Mouse (Mus musculus): Measurements from ENCODE around the gene Ahnak. TPM values are rescaled to one million over a fixed set of nuclear protein-coding genes. Genes with fewer than 3 reads are reported as not detected.

Gene Ahnak
- total RNA-seq, 2 experiments from 2014 or later: 212 to 217 TPM

GRCm38 (mm10) chr19:9067292-9067691 lies 78.2 kb downstream of the Ahnak start:
- intact Hi-C loops (cut with DNase I): no loop called here
- peak; percentile 14 for DNase-seq
- H3K4me3 ChIP-seq: no peak overlapping the region
- no peak for TF ChIP-seq CTCF (IDR thresholded peaks at IDR 0.05)
- peak overlapping the region; percentile 20; the same call in 1 of the 2 replicates for H3K27ac ChIP-seq

DNA sequence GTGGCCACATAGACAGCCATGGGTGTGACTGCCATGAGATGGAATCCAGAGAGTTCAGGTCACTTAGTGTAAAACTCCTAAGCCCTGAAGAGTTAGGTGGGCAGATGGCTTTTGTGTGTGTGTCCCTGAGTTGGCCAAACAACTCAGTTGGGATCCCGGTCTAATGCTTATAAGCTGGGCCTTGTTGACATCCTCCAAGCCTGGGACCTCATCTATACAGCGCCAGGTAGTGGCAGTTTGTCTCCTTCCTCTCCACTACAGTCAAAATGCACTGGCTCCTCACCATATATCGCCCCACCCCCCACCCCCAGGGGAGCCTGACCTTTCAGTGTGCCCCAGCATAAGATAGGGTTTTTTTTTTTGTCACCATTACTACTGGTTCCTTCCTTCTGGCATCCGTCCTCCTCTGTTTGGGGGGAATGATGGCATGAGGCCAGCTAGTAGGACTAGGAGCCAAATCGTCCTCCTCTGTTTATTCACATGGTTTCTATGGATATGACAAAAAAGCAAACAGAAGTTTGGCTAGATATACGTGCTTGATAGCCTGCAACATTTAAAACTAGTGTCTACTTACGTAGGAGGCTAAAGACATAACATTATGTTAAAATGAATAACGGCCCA lies 80.7 kb downstream of the Ahnak start:
- intact Hi-C loops (cut with DNase I): no loop called here
- no peak for TF ChIP-seq CTCF (IDR thresholded peaks at IDR 0.05)
- peak overlapping the region; percentile 90 for H3K27ac ChIP-seq
- H3K4me3 ChIP-seq: no peak overlapping the region
- peak; percentile 19 for DNase-seq

- TF ChIP-seq CTCF (IDR thresholded peaks at IDR 0.05): no peak
- peak; percentile 22 for DNase-seq
- H3K4me3 ChIP-seq: no peak overlapping the region
- H3K27ac ChIP-seq: peak overlapping the region; percentile 90
- intact Hi-C loops (cut with DNase I): no loop called here
Observed at GRCm38 (mm10) chr19:9070316-9070715, 81.2 kb downstream of the Ahnak start.

DNA sequence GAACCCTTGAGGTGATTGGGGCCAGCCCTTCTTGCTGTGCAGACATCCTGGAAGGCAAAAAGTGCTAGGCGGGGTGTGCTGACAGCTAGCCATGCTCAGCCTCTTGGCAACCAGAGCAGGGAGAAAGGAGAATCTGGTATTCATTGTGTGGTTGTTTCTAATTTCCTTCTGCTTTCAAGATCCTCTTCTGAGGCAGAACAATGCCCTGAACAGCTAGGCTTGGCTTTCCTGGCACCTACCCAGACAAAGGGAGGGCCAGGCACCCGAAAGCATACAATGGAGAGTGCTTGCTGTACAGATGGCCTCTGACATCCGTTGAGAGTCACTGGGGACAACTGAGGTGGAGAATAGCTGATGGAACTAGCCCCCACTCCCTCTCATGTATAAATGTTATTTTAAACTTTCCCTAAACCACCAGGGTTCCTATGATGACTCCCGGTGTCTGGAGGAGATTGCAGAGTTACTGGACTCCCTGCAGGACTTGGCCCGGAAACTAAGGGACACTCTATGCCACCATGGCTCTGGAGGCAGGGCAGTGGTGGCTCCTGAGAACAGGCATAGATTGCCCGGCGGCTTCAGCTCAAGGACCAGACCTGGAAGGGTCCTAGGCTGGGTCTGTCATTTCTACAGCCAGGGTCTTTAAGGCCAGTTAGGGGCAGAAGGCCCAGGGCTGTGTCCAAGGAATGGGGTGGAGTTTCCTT lies 82.5 kb downstream of the Ahnak start:
- TF ChIP-seq CTCF (IDR thresholded peaks at IDR 0.05): no peak
- peak; percentile 79 for DNase-seq
- Histone ChIP-seq H3K27ac (peak overlapping the region; percentile 90), H3K4me3 (peak overlapping the region; percentile 24; the same call in 1 of the 2 replicates)
- intact Hi-C loops (cut with DNase I): no loop called here

DNA sequence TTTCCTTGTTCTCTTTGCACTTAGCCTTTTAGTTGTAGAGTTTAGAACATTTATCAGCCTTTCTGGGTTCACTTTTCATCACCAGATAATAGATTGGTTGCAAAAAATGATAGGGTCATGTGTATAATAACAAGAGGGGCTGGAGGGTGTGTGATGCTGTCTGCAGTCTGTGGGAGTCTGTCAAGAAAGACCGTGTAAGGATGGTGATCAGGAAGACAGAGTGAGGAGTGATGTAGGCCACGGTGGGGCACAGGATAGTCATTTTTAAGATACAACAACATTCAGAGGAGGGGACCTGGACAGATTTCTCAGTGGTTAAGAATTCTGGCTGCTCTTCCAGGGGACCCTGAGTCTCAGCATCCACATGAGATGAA lies 83.1 kb downstream of the Ahnak start:
- DNase-seq: no peak

GRCm38 (mm10) chr19:9073776-9074411 lies 84.8 kb downstream of the Ahnak start:
- no peak overlapping the region for H3K4me3 ChIP-seq
- DNase-seq: peak; percentile 25
- no peak for TF ChIP-seq CTCF (IDR thresholded peaks at IDR 0.05)
- peak overlapping the region; percentile 90 for H3K27ac ChIP-seq
- intact Hi-C loops (cut with DNase I): no loop called here

More for the DNA sequence above, 83.1 kb downstream of the Ahnak start:
- peak overlapping the region; percentile 24; the same call in 1 of the 2 replicates for H3K4me3 ChIP-seq
- H3K27ac ChIP-seq: peak overlapping the region; percentile 90
- intact Hi-C loops (cut with DNase I): no loop called here
- TF ChIP-seq CTCF (IDR thresholded peaks at IDR 0.05): no peak

GRCm38 (mm10) chr19:9074424-9074823 lies 85.3 kb downstream of the Ahnak start:
- Histone ChIP-seq H3K4me3 (no peak overlapping the region), H3K27ac (peak overlapping the region; percentile 90)
- no peak for DNase-seq
- TF ChIP-seq CTCF (IDR thresholded peaks at IDR 0.05): no peak
- intact Hi-C loops (cut with DNase I): no loop called here

GRCm38 (mm10) chr19:9075558-9075957 lies 86.5 kb downstream of the Ahnak start:
- no peak for DNase-seq
- Histone ChIP-seq H3K27ac (peak overlapping the region; percentile 90), H3K4me3 (no peak overlapping the region)
- no peak for TF ChIP-seq CTCF (IDR thresholded peaks at IDR 0.05)
- intact Hi-C loops (cut with DNase I): no loop called here

DNA sequence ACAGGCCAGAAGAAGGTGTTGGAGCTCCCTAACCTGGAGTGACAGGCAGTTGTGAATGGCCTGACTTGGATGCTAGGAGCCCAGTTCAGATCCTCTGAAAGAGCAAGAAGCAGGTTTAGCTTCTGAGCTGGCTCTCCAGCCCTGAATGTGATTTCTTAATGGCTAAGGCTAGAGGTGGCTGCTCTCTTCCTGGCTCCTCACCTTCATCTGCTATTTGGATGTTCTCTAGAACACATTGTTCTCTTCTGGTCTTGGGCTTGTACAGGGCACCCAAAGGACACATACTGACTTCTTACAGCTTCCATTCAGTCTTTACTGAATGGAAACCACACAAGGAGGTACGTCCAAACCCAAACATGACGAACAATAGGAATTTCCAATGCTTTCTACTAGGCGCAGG lies 87.0 kb downstream of the Ahnak start:
- Histone ChIP-seq H3K27ac (peak overlapping the region; percentile 90), H3K4me3 (no peak overlapping the region)
- intact Hi-C loops (cut with DNase I): no loop called here
- peak; percentile 11 for DNase-seq
- no peak for TF ChIP-seq CTCF (IDR thresholded peaks at IDR 0.05)

- no peak for DNase-seq
- no peak for TF ChIP-seq CTCF (IDR thresholded peaks at IDR 0.05)
- intact Hi-C loops (cut with DNase I): no loop called here
- Histone ChIP-seq H3K4me3 (no peak overlapping the region), H3K27ac (peak overlapping the region; percentile 90)
Observed at GRCm38 (mm10) chr19:9076982-9077660, 88.0 kb downstream of the Ahnak start.

- TF ChIP-seq CTCF (IDR thresholded peaks at IDR 0.05): no peak
- peak; percentile 23 for DNase-seq
- H3K4me3 ChIP-seq: no peak overlapping the region
- H3K27ac ChIP-seq: peak overlapping the region; percentile 51
- intact Hi-C loops (cut with DNase I): no loop called here
Observed at GRCm38 (mm10) chr19:9079916-9080315, 90.8 kb downstream of the Ahnak start.

DNA sequence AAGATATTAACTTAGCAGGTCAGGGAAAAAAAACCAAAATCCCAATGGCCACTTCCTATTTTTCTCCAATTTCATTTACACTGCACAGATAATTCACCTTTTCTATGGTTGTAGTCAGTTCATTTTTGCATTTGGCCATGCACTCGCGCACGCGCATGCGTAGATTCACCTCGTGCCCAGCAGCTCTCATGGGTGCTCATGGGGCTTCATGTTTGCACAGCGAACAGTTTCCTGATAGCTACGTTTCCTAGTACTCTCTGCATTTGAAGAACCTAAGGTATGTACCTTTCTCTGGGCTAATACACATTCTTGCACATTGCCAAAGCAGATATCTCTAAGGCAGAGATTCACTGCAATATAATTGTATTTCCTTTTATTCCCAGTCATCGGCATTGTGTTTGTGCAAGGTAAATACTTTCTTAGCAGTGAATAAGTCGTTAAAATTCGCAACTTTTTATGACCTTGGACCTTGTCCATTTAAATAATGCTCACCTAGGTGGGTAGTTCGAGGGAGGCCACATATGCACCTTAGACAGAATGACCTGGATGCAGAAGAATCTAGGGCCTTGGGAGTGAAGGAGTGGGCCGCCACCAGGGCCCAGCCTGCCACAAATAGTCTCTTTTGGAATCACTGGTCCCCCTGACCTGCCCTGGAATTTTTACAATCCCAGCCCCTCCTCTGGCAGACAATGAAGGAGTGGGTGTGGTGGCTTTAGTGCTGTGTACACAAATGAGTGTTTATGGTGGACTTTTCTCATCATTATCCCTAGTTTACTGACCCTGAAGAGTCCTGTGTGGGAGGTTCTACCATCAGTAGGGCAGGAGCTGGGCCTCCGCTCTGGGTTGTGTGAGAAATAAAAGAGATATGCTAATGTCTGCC lies 92.5 kb downstream of the Ahnak start:
- peak; percentile 15 for DNase-seq
- intact Hi-C loops (cut with DNase I): loop anchor here (1.0 kb wide), 2 partner anchors 89 to 105 kb away; no protein-coding TSS in a partner anchor
- Histone ChIP-seq H3K27ac (peak overlapping the region; percentile 78), H3K4me3 (no peak overlapping the region; the same call in 1 of the 2 replicates)
- TF ChIP-seq CTCF (IDR thresholded peaks at IDR 0.05): no peak
